ENCODE assay signal across 8 mouse cellular contexts in genomic region chr13:30966507-30966911, GRCm38 (mm10). TPM values are rescaled to one million over a fixed set of nuclear protein-coding genes. Genes with fewer than 3 reads are reported as not detected.
DNase-seq lines count a peak whose midpoint lies in the region; ATAC-seq lines count a peak whose summit lies in the region.

No protein-coding gene starts in this region.

- no peak overlapping the region for H3K4me3 ChIP-seq in kidney, embryonic 14.5 days (ENCODE audit: low read length)
- no peak overlapping the region for H3K4me3 ChIP-seq in hindbrain, embryonic 12.5 days
- no peak overlapping the region for H3K4me3 ChIP-seq in midbrain, embryonic 16.5 days (ENCODE audit: low read depth, low read length)

- intact Hi-C loops in left cerebral cortex, postnatal 36 days (cut with DNase I) = no loop called here

- no peak for DNase-seq in kidney, adult 8-10 months
- peak; percentile 74 for DNase-seq in embryo, embryonic 11 days
- no peak for DNase-seq in left cerebral cortex, adult 9 months (ENCODE audit: low spot score in 2 of 2)
- DNase-seq in adrenal gland, adult (ENCODE audit: inconsistent age in 2 of 2, low spot score in 1 of 2) = no peak
- no peak for DNase-seq in left cerebral cortex, postnatal 36 days (ENCODE audit: low spot score in 2 of 2)

- no peak overlapping the region for H3K9ac ChIP-seq in kidney, embryonic 14.5 days (ENCODE audit: low read depth, low read length)
- H3K9ac ChIP-seq in hindbrain, embryonic 12.5 days = peak overlapping the region; percentile 51
- H3K9ac ChIP-seq in midbrain, embryonic 16.5 days (ENCODE audit: low read depth, low read length) = peak overlapping the region; percentile 27; the same call in 1 of the 2 replicates

- H3K4me1 ChIP-seq in kidney, embryonic 14.5 days (ENCODE audit: control insufficient read depth, insufficient read depth, low read length) = peaks cover 17% of the 10 kb centered on the region
- peaks cover 14% of the 10 kb centered on the region for H3K4me1 ChIP-seq in hindbrain, embryonic 12.5 days
- H3K4me1 ChIP-seq in midbrain, embryonic 16.5 days (ENCODE audit: control insufficient read depth, insufficient read depth, low read length) = peaks cover 9% of the 10 kb centered on the region

- peak overlapping the region; percentile 27 for H3K4me2 ChIP-seq in kidney, embryonic 14.5 days (replicated peaks; ENCODE audit: low read depth, low read length)
- H3K4me2 ChIP-seq in hindbrain, embryonic 12.5 days (replicated peaks) = peak overlapping the region; percentile 48
- H3K4me2 ChIP-seq in midbrain, embryonic 16.5 days (ENCODE audit: low read length) = peak overlapping the region; percentile 43

- H3K27me3 ChIP-seq in kidney, embryonic 14.5 days (ENCODE audit: control insufficient read depth, insufficient read depth, low read length) = no peaks in the 10 kb centered on the region
- no peaks in the 10 kb centered on the region for H3K27me3 ChIP-seq in hindbrain, embryonic 12.5 days
- no peaks in the 10 kb centered on the region for H3K27me3 ChIP-seq in midbrain, embryonic 16.5 days (ENCODE audit: control insufficient read depth, insufficient read depth, low read depth, low read length)

- H3K36me3 ChIP-seq in kidney, embryonic 14.5 days (ENCODE audit: control insufficient read depth, insufficient read depth, low read length) = no peaks in the 10 kb centered on the region
- no peaks in the 10 kb centered on the region for H3K36me3 ChIP-seq in hindbrain, embryonic 12.5 days
- no peaks in the 10 kb centered on the region for H3K36me3 ChIP-seq in midbrain, embryonic 16.5 days (ENCODE audit: control insufficient read depth, insufficient read depth, low read length)

- WGBS in kidney, embryonic 14.5 days = 11% methylated on average over 10 of the region's 10 CpGs
- WGBS in hindbrain, embryonic 12.5 days = 9% methylated on average over 10 of the region's 10 CpGs
- 5% methylated on average over 10 of the region's 10 CpGs for WGBS in midbrain, embryonic 16.5 days

- H3K27ac ChIP-seq in kidney, embryonic 14.5 days (ENCODE audit: low read depth, low read length) = peak overlapping the region; percentile 6; the same call in 1 of the 2 replicates
- no peak overlapping the region for H3K27ac ChIP-seq in hindbrain, embryonic 12.5 days
- peak overlapping the region; percentile 50; the same call in 1 of the 2 replicates for H3K27ac ChIP-seq in midbrain, embryonic 16.5 days (ENCODE audit: low read length)

- ATAC-seq in kidney, embryonic 14.5 days (ENCODE audit: low FRiP score, low TSS enrichment) = peak; percentile 82
- peak; percentile 39; the same call in 1 of the 2 replicates for ATAC-seq in hindbrain, embryonic 12.5 days (ENCODE audit: low FRiP score)
- ATAC-seq in midbrain, embryonic 16.5 days = peak; percentile 73

- H3K9me3 ChIP-seq in kidney, embryonic 14.5 days (ENCODE audit: control insufficient read depth, low read length) = no peaks in the 10 kb centered on the region
- no peaks in the 10 kb centered on the region for H3K9me3 ChIP-seq in hindbrain, embryonic 12.5 days (replicated peaks)
- no peaks in the 10 kb centered on the region for H3K9me3 ChIP-seq in midbrain, embryonic 16.5 days (replicated peaks; ENCODE audit: control insufficient read depth, low read length, poor library complexity, severe bottlenecking)

RNA-seq across cellular contexts. Expression of gene Exoc2, which starts 7.4 kb away (rescaled TPM):
- polyA plus RNA-seq in kidney, embryonic 14.5 days (2014; fragmentation: Nextera tagmentation; extraction: Ambion mirVana) = 18.6 and 33.2 TPM in 2 replicates
- 45.8 and 52.6 TPM in 2 replicates for polyA plus RNA-seq in hindbrain, embryonic 12.5 days (2016; fragmentation: Nextera tagmentation; extraction: Ambion mirVana)
- polyA plus RNA-seq in midbrain, embryonic 16.5 days (2015; fragmentation: Nextera tagmentation; extraction: Ambion mirVana) = 58.6 and 60.4 TPM in 2 replicates
- total RNA-seq in left cerebral cortex, postnatal 36 days (2021) = 10 to 100 TPM; 40.9 to 41.0 TPM

RNA-seq across cellular contexts. Expression of gene Gm5447, which starts 7.5 kb away (rescaled TPM):
- 0.15 TPM in 1 of 2 replicates, not detected in the other for polyA plus RNA-seq in kidney, embryonic 14.5 days (2014; fragmentation: Nextera tagmentation; extraction: Ambion mirVana)
- 0.12 and 0.17 TPM in 2 replicates for polyA plus RNA-seq in hindbrain, embryonic 12.5 days (2016; fragmentation: Nextera tagmentation; extraction: Ambion mirVana)
- 0.11 TPM in 1 of 2 replicates, not detected in the other for polyA plus RNA-seq in midbrain, embryonic 16.5 days (2015; fragmentation: Nextera tagmentation; extraction: Ambion mirVana)
- under 1 TPM in 1 of 2 experiments, not detected in 1; 0.36 TPM for total RNA-seq in left cerebral cortex, postnatal 36 days (2021)

RNA-seq across cellular contexts. Expression of gene Hus1b, which starts 18.9 kb away (rescaled TPM):
- polyA plus RNA-seq in kidney, embryonic 14.5 days (2014; fragmentation: Nextera tagmentation; extraction: Ambion mirVana) = 0.16 and 0.42 TPM in 2 replicates
- polyA plus RNA-seq in hindbrain, embryonic 12.5 days (2016; fragmentation: Nextera tagmentation; extraction: Ambion mirVana) = not detected in 2 replicates
- polyA plus RNA-seq in midbrain, embryonic 16.5 days (2015; fragmentation: Nextera tagmentation; extraction: Ambion mirVana) = not detected in 2 replicates
- total RNA-seq in left cerebral cortex, postnatal 36 days (2021) = under 1 TPM; 0.54 to 0.91 TPM
